Mouse (Mus musculus): Measurements from ENCODE around the gene Reln. TPM values are rescaled to one million over a fixed set of nuclear protein-coding genes. Genes with fewer than 3 reads are reported as not detected.

Gene Reln
- 118 and 125 TPM in 2 replicates for polyA plus RNA-seq (2014; fragmentation: Nextera tagmentation; extraction: Ambion mirVana)

DNA sequence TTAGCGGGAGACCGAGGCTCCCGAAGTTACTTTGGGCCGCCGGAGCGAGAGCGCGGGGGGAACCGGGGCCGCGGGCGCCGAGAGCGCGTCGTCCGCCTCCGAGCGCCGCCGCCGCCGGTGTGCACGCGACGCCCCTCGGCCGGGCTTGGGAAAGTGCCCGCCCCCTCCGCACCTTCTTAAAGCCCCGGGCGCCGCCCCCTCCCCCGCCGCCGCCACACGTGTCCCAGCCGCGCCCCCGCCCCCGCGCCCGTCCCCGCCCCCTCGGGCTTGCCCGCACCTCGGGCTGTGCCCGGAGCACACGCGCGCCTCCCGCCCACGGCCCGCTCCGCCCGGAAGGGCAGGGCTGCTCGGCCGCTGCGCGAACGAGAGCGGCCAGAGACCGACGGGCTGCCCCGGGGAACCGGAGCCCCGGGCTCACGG, at the start of gene Reln:
Gene Reln, minus strand, starts transcription at position 147 of the 420 bp plus-strand sequence.
- H3K4me2 ChIP-seq (ENCODE audit: low read depth, low read length): peak within 1 kb of the TSS; percentile 73
- WGBS: 0% methylated on average over 19 of the region's 68 CpGs
- H3K36me3 ChIP-seq (ENCODE audit: control insufficient read depth, insufficient read depth, low read length): no peaks in the 10 kb centered on the region
- peaks cover 8% of the 10 kb centered on the region for H3K4me1 ChIP-seq (ENCODE audit: control insufficient read depth, insufficient read depth, low read length)
- H3K9ac ChIP-seq (replicated peaks; ENCODE audit: low read depth, low read length): peak within 1 kb of the TSS; percentile 83
- H3K9me3 ChIP-seq (ENCODE audit: control insufficient read depth, low read length): no peaks in the 10 kb centered on the region
- peak within 1 kb of the TSS; percentile 92 for H3K27ac ChIP-seq (ENCODE audit: low read depth, low read length)
- peak; percentile 90 for ATAC-seq (ENCODE audit: low read depth)
- H3K27me3 ChIP-seq (ENCODE audit: control insufficient read depth, insufficient read depth, low read length): no peaks in the 10 kb centered on the region
- peak within 1 kb of the TSS; percentile 62 for H3K4me3 ChIP-seq (ENCODE audit: low read depth, low read length)

DNA sequence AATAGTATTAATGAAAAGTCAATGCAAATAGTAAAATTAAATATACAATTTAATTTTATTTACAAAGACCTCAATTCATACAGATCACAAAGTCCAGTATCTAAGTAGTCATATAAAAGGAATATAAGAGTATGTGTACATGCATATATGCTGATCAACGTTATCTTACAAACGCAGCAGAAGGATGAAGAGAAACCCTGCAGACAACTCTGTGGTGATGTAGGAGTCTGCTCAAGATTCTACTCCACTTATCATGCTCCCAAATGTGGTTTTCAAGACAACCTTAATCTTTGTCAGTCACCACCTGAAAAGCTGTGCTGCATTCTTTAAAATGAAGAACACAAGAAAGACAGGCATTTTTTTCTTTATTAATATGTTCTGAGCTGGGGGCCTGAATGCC, 44.0 kb upstream of the Reln start:
- Histone ChIP-seq H3K9ac (replicated peaks; ENCODE audit: low read depth, low read length) (no peak overlapping the region), H3K27ac (ENCODE audit: low read depth, low read length) (no peak overlapping the region), H3K4me3 (ENCODE audit: low read depth, low read length) (no peak overlapping the region), H3K9me3 (ENCODE audit: control insufficient read depth, low read length) (no peaks in the 10 kb centered on the region), H3K27me3 (ENCODE audit: control insufficient read depth, insufficient read depth, low read length) (no peaks in the 10 kb centered on the region), H3K4me2 (ENCODE audit: low read depth, low read length) (no peak overlapping the region), H3K36me3 (ENCODE audit: control insufficient read depth, insufficient read depth, low read length) (no peaks in the 10 kb centered on the region), H3K4me1 (ENCODE audit: control insufficient read depth, insufficient read depth, low read length) (no peaks in the 10 kb centered on the region)
- no peak for ATAC-seq (ENCODE audit: low read depth)
- 92% methylated on average over 2 of the region's 2 CpGs for WGBS

DNA sequence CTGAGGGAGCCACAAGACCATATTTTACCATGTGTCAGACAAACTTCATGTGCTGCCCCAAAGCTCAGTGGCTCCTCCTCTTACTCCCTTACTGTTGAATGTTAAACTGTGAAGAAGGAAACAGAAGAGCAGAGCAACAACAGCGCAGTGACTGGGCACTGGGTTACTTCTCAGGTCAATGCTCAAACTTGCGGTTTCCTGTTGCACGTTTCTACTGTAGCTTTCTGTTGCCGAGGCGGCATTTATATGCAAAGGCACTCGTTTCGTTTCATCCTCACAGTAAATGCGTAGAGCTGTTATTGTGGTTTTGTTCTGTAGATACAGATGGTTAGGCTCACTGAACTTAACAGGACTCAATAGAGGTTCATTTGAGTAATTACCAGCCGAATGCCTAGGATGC, 16.0 kb upstream of the Reln start:
- 42% methylated on average over 9 of the region's 9 CpGs for WGBS

DNA sequence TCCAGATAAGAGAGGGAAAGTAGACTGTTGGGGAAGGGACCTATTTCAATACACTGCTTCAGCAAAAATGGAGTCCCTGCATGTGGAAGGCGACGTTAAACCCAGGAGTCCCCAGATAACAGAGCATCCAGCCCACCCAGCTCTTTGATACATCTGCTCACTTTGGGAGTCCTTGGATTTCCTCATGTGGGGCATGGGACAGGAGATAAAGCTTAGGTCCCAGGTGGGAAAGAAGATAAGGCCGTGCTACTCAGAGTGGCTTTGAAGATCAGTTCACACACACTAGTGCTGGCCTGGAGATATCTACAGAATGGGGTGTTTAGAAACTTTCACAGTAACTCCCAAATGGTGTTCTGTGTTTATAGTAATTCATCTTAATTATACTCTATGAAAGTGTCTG, 3.9 kb upstream of the Reln start:
- Histone ChIP-seq H3K36me3 (ENCODE audit: control insufficient read depth, insufficient read depth, low read length) (no peaks in the 10 kb centered on the region), H3K4me1 (ENCODE audit: control insufficient read depth, insufficient read depth, low read length) (peaks cover 8% of the 10 kb centered on the region), H3K4me3 (ENCODE audit: low read depth, low read length) (no peak overlapping the region), H3K4me2 (ENCODE audit: low read depth, low read length) (no peak overlapping the region), H3K27ac (ENCODE audit: low read depth, low read length) (no peak overlapping the region), H3K27me3 (ENCODE audit: control insufficient read depth, insufficient read depth, low read length) (no peaks in the 10 kb centered on the region), H3K9ac (replicated peaks; ENCODE audit: low read depth, low read length) (no peak overlapping the region), H3K9me3 (ENCODE audit: control insufficient read depth, low read length) (no peaks in the 10 kb centered on the region)
- ATAC-seq (ENCODE audit: low read depth): no peak
- WGBS: 87% methylated on average over 3 of the region's 3 CpGs

More for the DNA sequence above, 16.0 kb upstream of the Reln start:
- Histone ChIP-seq H3K4me2 (ENCODE audit: low read depth, low read length) (no peak overlapping the region), H3K4me3 (ENCODE audit: low read depth, low read length) (no peak overlapping the region), H3K36me3 (ENCODE audit: control insufficient read depth, insufficient read depth, low read length) (no peaks in the 10 kb centered on the region), H3K9ac (replicated peaks; ENCODE audit: low read depth, low read length) (no peak overlapping the region), H3K27ac (ENCODE audit: low read depth, low read length) (no peak overlapping the region), H3K27me3 (ENCODE audit: control insufficient read depth, insufficient read depth, low read length) (no peaks in the 10 kb centered on the region), H3K4me1 (ENCODE audit: control insufficient read depth, insufficient read depth, low read length) (no peaks in the 10 kb centered on the region), H3K9me3 (ENCODE audit: control insufficient read depth, low read length) (no peaks in the 10 kb centered on the region)
- ATAC-seq (ENCODE audit: low read depth): no peak

DNA sequence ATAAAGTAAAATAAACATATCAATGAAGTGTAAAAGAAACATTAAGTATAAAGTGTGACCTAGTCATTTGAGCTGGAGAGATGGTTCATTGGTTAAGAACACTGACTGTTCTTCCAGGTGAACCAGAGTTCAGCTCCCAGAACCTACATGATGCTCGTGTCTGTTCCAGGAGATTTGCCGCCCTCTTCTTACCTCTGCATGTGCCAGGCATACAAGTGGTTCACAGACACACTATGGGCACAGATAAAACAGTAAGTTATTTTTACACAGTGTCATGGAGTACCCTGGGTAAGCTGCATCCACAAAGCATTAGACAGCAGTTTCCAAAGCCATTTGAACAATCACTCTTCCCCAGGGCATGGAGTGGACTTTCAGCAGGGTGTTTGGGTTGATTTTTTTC, 3.2 kb upstream of the Reln start:
- Histone ChIP-seq H3K9ac (replicated peaks; ENCODE audit: low read depth, low read length) (no peak overlapping the region), H3K9me3 (ENCODE audit: control insufficient read depth, low read length) (no peaks in the 10 kb centered on the region), H3K27me3 (ENCODE audit: control insufficient read depth, insufficient read depth, low read length) (no peaks in the 10 kb centered on the region), H3K4me2 (ENCODE audit: low read depth, low read length) (no peak overlapping the region), H3K27ac (ENCODE audit: low read depth, low read length) (no peak overlapping the region), H3K36me3 (ENCODE audit: control insufficient read depth, insufficient read depth, low read length) (no peaks in the 10 kb centered on the region), H3K4me3 (ENCODE audit: low read depth, low read length) (no peak overlapping the region), H3K4me1 (ENCODE audit: control insufficient read depth, insufficient read depth, low read length) (peaks cover 8% of the 10 kb centered on the region)
- no peak for ATAC-seq (ENCODE audit: low read depth)
- WGBS: 86% methylated on average over 2 of the region's 2 CpGs

DNA sequence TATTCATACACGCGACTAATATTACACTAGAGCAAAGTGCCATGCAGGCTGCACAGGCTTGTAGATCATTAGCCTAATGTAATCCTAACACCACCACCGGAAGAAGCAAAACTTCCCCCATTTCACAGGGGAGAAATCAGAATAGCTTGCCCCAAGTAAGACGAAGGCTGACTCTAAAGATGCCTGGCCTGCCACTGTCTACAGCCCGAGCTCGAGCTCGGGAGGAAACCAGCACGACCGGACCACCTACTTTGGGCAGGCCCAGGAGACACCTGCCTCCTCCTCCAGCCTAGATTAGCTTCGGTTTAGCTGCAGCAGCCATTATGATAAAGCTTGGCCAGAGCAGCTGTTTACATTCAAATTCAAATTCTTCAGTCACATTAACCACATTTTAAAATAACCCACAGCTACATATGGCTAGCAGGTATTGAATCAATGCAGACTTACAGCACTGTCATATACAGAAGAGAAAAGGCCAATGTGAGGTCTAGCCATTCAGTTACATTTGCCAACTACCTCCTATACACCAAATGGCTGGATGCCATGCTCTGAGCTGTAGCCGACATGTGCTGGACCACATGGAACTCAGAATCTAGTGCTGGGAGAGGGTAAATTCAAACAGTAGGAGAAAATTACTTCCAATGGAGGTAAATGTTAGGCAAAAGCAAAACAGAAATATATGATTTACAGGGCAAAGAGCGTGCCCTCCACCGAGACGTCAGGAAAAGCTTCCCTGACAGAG, 1.6 kb upstream of the Reln start:
- no peaks in the 10 kb centered on the region for H3K36me3 ChIP-seq (ENCODE audit: control insufficient read depth, insufficient read depth, low read length)
- H3K27me3 ChIP-seq (ENCODE audit: control insufficient read depth, insufficient read depth, low read length): no peaks in the 10 kb centered on the region
- peaks cover 8% of the 10 kb centered on the region for H3K4me1 ChIP-seq (ENCODE audit: control insufficient read depth, insufficient read depth, low read length)
- peak overlapping the region; percentile 73 for H3K4me2 ChIP-seq (ENCODE audit: low read depth, low read length)
- no peak for ATAC-seq (ENCODE audit: low read depth)
- H3K27ac ChIP-seq (ENCODE audit: low read depth, low read length): peak overlapping the region; percentile 92; the same call in 1 of the 2 replicates
- 29% methylated on average over 14 of the region's 14 CpGs for WGBS
- H3K4me3 ChIP-seq (ENCODE audit: low read depth, low read length): peak overlapping the region; percentile 62; the same call in 1 of the 2 replicates
- H3K9ac ChIP-seq (replicated peaks; ENCODE audit: low read depth, low read length): 0 out of 2 replicates have a peak overlapping the region, but pooled peaks have one; percentile 83
- H3K9me3 ChIP-seq (ENCODE audit: control insufficient read depth, low read length): no peaks in the 10 kb centered on the region

DNA sequence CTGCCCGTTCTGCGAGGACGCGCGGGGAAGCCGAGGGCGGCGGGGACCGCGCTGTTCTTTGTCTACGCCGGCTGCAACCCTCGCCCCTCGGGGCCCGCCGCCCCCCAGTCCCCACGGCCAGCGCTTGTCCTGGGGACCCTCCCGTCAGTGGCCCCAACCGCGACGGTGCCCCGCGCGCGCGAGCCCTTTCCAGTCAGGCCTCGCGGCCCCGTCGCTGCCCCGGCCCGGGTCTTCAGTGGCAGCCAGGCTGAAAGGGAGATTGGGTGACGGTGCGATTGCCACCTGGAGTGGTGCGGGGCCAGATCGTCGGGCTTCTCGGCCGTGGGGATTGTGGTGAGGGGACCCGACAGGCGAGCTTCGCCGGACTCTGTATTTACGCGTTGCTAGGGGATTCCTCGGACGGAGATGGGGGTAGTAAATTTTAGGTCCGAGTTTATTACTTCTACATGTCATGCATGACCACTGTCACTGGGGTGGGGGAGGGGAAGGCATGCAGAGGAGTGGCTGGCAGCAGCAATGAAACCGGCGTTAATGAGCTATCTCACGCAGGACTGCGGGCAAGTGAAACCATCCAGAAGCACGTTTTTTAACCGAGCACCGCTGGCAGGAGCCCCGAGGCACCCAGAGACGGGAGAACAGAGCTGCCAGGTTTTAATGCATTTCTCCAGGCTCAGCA, 612 bp upstream of the Reln start:
- Histone ChIP-seq H3K27me3 (ENCODE audit: control insufficient read depth, insufficient read depth, low read length) (no peaks in the 10 kb centered on the region), H3K27ac (ENCODE audit: low read depth, low read length) (peak overlapping the region; percentile 92), H3K4me1 (ENCODE audit: control insufficient read depth, insufficient read depth, low read length) (peaks cover 8% of the 10 kb centered on the region), H3K9ac (replicated peaks; ENCODE audit: low read depth, low read length) (peak overlapping the region; percentile 83), H3K4me2 (ENCODE audit: low read depth, low read length) (peak overlapping the region; percentile 73), H3K4me3 (ENCODE audit: low read depth, low read length) (peak overlapping the region; percentile 62), H3K36me3 (ENCODE audit: control insufficient read depth, insufficient read depth, low read length) (no peaks in the 10 kb centered on the region), H3K9me3 (ENCODE audit: control insufficient read depth, low read length) (no peaks in the 10 kb centered on the region)
- WGBS: under 1% methylated on average over 55 of the region's 58 CpGs
- peak; percentile 64 for ATAC-seq (ENCODE audit: low read depth)

DNA sequence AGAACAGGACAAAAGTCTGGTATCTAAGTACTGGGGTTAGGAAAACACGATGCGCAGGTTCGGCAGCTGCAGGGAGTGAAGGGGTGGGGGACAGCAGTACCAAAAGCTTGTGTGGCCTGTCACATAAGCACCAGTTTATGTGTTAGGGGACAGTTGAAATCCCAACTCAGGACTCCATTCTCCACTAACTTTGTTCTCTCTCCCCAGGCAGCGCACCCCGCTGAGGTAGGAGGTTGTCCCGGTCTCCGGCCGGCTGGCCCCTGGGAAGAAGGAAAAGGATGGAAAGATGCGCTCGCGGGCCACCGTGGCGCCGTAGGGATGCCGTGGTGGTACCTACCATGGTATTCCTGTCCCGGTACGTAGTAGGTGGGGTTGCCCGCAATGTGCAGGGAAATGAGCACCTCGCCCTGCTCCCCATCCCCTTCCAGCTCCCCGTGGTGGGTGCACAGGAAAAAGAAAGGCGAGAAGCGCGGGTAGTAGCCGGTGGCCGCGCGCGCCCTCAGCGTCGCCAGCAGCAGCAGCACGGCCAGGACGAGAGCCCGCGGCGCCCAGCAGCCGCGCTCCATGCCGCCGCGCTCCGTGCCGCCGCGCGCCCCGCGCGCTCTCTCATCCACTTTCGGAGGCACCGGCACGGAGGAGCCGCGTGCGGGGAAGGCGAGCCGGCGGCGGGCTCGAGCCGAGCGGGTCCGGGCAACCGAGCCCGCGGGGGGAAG, 503 bp downstream of the Reln start:
- Histone ChIP-seq H3K27me3 (ENCODE audit: control insufficient read depth, insufficient read depth, low read length) (no peaks in the 10 kb centered on the region), H3K27ac (ENCODE audit: low read depth, low read length) (peak overlapping the region; percentile 92), H3K9me3 (ENCODE audit: control insufficient read depth, low read length) (no peaks in the 10 kb centered on the region), H3K36me3 (ENCODE audit: control insufficient read depth, insufficient read depth, low read length) (no peaks in the 10 kb centered on the region), H3K9ac (replicated peaks; ENCODE audit: low read depth, low read length) (peak overlapping the region; percentile 83), H3K4me2 (ENCODE audit: low read depth, low read length) (peak overlapping the region; percentile 73), H3K4me3 (ENCODE audit: low read depth, low read length) (peak overlapping the region; percentile 62), H3K4me1 (ENCODE audit: control insufficient read depth, insufficient read depth, low read length) (peaks cover 8% of the 10 kb centered on the region)
- peak; percentile 78 for ATAC-seq (ENCODE audit: low read depth)
- 1% methylated on average over 59 of the region's 65 CpGs for WGBS

DNA sequence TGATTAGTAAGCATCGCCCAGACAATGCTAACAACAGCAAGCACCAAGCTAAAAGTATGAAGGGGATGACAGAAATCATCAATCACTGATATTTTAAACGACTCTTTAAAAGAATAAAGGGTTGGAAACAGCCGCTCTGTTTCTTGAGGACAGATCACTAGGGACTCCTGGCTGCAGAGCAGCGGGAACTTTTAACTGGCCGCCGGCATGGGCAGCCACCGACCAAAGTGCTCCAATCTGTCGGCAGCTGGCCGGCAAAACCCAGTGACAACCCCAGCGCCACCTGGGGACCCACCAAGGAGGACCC, 1.0 kb downstream of the Reln start:
- H3K4me2 ChIP-seq (ENCODE audit: low read depth, low read length): peak overlapping the region; percentile 73
- no peaks in the 10 kb centered on the region for H3K27me3 ChIP-seq (ENCODE audit: control insufficient read depth, insufficient read depth, low read length)
- H3K4me1 ChIP-seq (ENCODE audit: control insufficient read depth, insufficient read depth, low read length): peaks cover 8% of the 10 kb centered on the region
- H3K4me3 ChIP-seq (ENCODE audit: low read depth, low read length): peak overlapping the region; percentile 62
- H3K36me3 ChIP-seq (ENCODE audit: control insufficient read depth, insufficient read depth, low read length): no peaks in the 10 kb centered on the region
- H3K27ac ChIP-seq (ENCODE audit: low read depth, low read length): no peak overlapping the region
- WGBS: 3% methylated on average over 10 of the region's 10 CpGs
- no peak for ATAC-seq (ENCODE audit: low read depth)
- no peaks in the 10 kb centered on the region for H3K9me3 ChIP-seq (ENCODE audit: control insufficient read depth, low read length)
- peak overlapping the region; percentile 83 for H3K9ac ChIP-seq (replicated peaks; ENCODE audit: low read depth, low read length)
